Mouse (Mus musculus) layer of hippocampus, adult 11-12 months (tissue): ENCODE data around the gene Zfp3.
"Not testable (repeated sequence)": the region's sequence is repeated elsewhere in the genome, so short reads cannot be mapped to it uniquely, and the experiment has no call there.

Experiments
- DNase-seq: peaks from one replicate; pipeline ENCODE4 v3.0.0; 2022; ENCODE audit warnings: low spot score

Gene Zfp3

GRCm38 (mm10) chr11:70760446-70760845 is 3.6 kb upstream of the Zfp3 start:
- not testable (repeated sequence) for DNase-seq

- DNase-seq, result no peak
Observed at GRCm38 (mm10) chr11:70762641-70763040, 1.4 kb upstream of the Zfp3 start.

- DNase-seq, result no peak
Observed at GRCm38 (mm10) chr11:70763582-70763935, 450 bp upstream of the Zfp3 start.

- no peak for DNase-seq
Observed at GRCm38 (mm10) chr11:70765776-70766445, 1.9 kb downstream of the Zfp3 start.

GRCm38 (mm10) chr11:70770804-70771203 is 6.8 kb downstream of the Zfp3 start:
- no peak for DNase-seq

- DNase-seq, result peak; percentile 72
Observed at GRCm38 (mm10) chr11:70776830-70777571, 13.0 kb downstream of the Zfp3 start.

GRCm38 (mm10) chr11:70777634-70778033 is 13.6 kb downstream of the Zfp3 start:
- DNase-seq, result no peak

GRCm38 (mm10) chr11:70778058-70778457 is 14.0 kb downstream of the Zfp3 start:
- not testable (repeated sequence) for DNase-seq

- no peak for DNase-seq
Observed at GRCm38 (mm10) chr11:70785908-70786307, 21.9 kb downstream of the Zfp3 start.

- DNase-seq, result no peak
Observed at GRCm38 (mm10) chr11:70787052-70787451, 23.0 kb downstream of the Zfp3 start.

GRCm38 (mm10) chr11:70788972-70789655 is 25.1 kb downstream of the Zfp3 start:
- no peak for DNase-seq

- no peak for DNase-seq
Observed at GRCm38 (mm10) chr11:70790426-70790825, 26.4 kb downstream of the Zfp3 start.

- no peak for DNase-seq
Observed at GRCm38 (mm10) chr11:70790874-70791551, 27.0 kb downstream of the Zfp3 start.

- no peak for DNase-seq
Observed at GRCm38 (mm10) chr11:70791676-70792075, 27.7 kb downstream of the Zfp3 start.

GRCm38 (mm10) chr11:70792409-70792808 is 28.4 kb downstream of the Zfp3 start:
- no peak for DNase-seq

- no peak for DNase-seq
Observed at GRCm38 (mm10) chr11:70802208-70802864, 38.3 kb downstream of the Zfp3 start.

GRCm38 (mm10) chr11:70802865-70803261 is 38.9 kb downstream of the Zfp3 start:
- no peak for DNase-seq

- DNase-seq, result no peak
Observed at GRCm38 (mm10) chr11:70803711-70804200, 39.7 kb downstream of the Zfp3 start.

- no peak for DNase-seq
Observed at GRCm38 (mm10) chr11:70804395-70804794, 40.4 kb downstream of the Zfp3 start.

- no peak for DNase-seq
Observed at GRCm38 (mm10) chr11:70805641-70806175, 41.7 kb downstream of the Zfp3 start.

GRCm38 (mm10) chr11:70806697-70807096 is 42.7 kb downstream of the Zfp3 start:
- no peak for DNase-seq
